In the genomic region with DNA sequence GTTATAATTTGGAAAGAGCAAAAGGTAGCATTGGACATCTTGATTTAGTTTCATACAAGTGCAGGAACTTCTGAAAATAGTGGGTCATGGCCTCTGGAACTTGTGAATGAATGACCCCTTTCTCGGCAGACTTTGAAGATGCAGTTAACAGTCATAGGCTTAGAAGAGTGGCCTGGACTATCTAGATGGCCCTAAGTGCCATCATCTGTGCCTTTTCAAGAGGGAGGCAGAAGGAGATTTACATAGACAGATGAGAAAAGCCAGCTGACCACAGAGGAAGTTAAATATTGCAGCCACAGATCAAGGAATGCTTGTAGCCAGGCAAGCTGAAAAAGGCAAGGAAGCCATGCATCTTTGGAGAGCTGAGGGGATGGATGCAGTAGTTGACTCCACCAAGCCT, we compare ENCODE assay signal across 32 mouse cellular contexts.
"Had no signal": no experiment of that assay in that cellular context is flagged by ENCODE, and none has a peak within 500 bp of the region (broad histone marks: within the 10 kb centered on the region; RNA-seq: fewer than 3 reads in every experiment).

No protein-coding gene starts in this region.

- H3K4me2 ChIP-seq: heart, embryonic 11.5 days; heart, embryonic 12.5 days; heart, embryonic 13.5 days; heart, embryonic 15.5 days; hindbrain, embryonic 12.5 days; hindbrain, embryonic 13.5 days; hindbrain, embryonic 14.5 days; hindbrain, embryonic 15.5 days; intestine, embryonic 15.5 days had no signal

- ATAC-seq: hindbrain, embryonic 16.5 days; hindbrain, postnatal 0 days; inflammation-experienced regulatory T-cells, adult 6 months; intestine, embryonic 15.5 days; intestine, embryonic 16.5 days; intestine, postnatal 0 days had no signal

- H3K27me3 ChIP-seq: heart, embryonic 12.5 days; heart, embryonic 13.5 days; heart, embryonic 15.5 days; hindbrain, embryonic 12.5 days; hindbrain, embryonic 13.5 days; hindbrain, embryonic 15.5 days; intestine, embryonic 15.5 days had no signal

- DNase-seq: heart, adult 18-20 months; heart, adult 2 months; heart, postnatal 10 days; heart, postnatal 14 days; heart, postnatal 36 days; heart, postnatal 4 days; kidney, adult 11 months; kidney, adult 2 months; kidney, adult 9 months; kidney, postnatal 14 days; kidney, postnatal 25 days; kidney, postnatal 4 days; layer of hippocampus, adult 9-11 months; layer of hippocampus, postnatal 36 days had no signal

- H3K9me3 ChIP-seq: heart, embryonic 10.5 days; heart, embryonic 13.5 days; heart, embryonic 15.5 days; hindbrain, embryonic 10.5 days; hindbrain, embryonic 12.5 days; hindbrain, embryonic 13.5 days; hindbrain, embryonic 15.5 days; intestine, embryonic 15.5 days had no signal

- H3K27ac ChIP-seq: heart, adult 2 months; heart, embryonic 10.5 days; heart, embryonic 13.5 days; heart, embryonic 15.5 days; hindbrain, embryonic 10.5 days; hindbrain, embryonic 12.5 days; hindbrain, embryonic 13.5 days; hindbrain, embryonic 14.5 days; hindbrain, embryonic 15.5 days; hindbrain, postnatal 0 days; intestine, embryonic 15.5 days; layer of hippocampus, adult 2 months; left cerebral cortex, adult 2 months had no signal

- H3K36me3 ChIP-seq: heart, embryonic 10.5 days; heart, embryonic 12.5 days; heart, embryonic 13.5 days; heart, embryonic 15.5 days; hindbrain, embryonic 10.5 days; hindbrain, embryonic 12.5 days; hindbrain, embryonic 13.5 days; hindbrain, embryonic 15.5 days; intestine, embryonic 15.5 days had no signal

- H3K4me1 ChIP-seq: intestine, embryonic 15.5 days had no signal

- H3K4me3 ChIP-seq: heart, adult 2 months; heart, embryonic 10.5 days; heart, embryonic 12.5 days; heart, embryonic 13.5 days; heart, embryonic 15.5 days; hindbrain, embryonic 10.5 days; hindbrain, embryonic 12.5 days; hindbrain, embryonic 13.5 days; hindbrain, embryonic 15.5 days; intestine, embryonic 15.5 days; layer of hippocampus, adult 2 months; left cerebral cortex, adult 2 months had no signal

- H3K9ac ChIP-seq: heart, embryonic 12.5 days; heart, embryonic 13.5 days; heart, embryonic 15.5 days; hindbrain, embryonic 12.5 days; hindbrain, embryonic 13.5 days; hindbrain, embryonic 14.5 days; hindbrain, embryonic 15.5 days; intestine, embryonic 15.5 days had no signal
